Mouse (Mus musculus): ENCODE results near the gene Chpf.

GRCm38 (mm10) chr1:75442171-75442570 is 36.9 kb downstream of the Chpf start:
- TF ChIP-seq FLI1 (IDR thresholded peaks at IDR 0.05; ENCODE audit: low read length) (no peak), GATA1 (IDR thresholded peaks at IDR 0.05; ENCODE audit: borderline replicate concordance, low read length) (no peak)
